Mouse (Mus musculus) spleen, postnatal 4 days (tissue): ENCODE results near the gene Olfr1303.

ENCODE experiments used
- DNase-seq, 2 experiments: peaks; one replicate each; pipeline ENCODE4 v3.0.0; 2022; ENCODE audit warnings: low spot score in 2 of 2

The Olfr1303 gene

DNA sequence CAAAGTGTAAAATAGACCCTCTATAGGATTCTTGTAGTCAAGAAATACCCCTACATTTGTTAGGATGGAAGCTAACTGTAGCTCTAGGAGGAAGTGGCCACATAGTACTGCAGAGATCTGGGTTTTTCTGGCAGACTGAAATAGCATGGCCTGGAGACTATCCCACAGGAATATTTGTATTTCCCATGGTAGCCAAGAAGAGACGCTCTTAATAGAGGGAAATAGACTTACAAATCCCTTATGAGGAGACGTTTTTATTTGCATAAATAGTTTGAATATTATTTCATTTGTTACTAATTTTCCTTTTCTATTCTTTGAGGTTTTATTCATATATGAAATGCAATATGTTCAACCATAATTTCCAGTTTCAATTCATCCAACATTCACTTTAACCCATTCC is at the start of gene Olfr1303:
Gene Olfr1303 (minus strand): TSS at position 101 of the 400 bp plus-strand sequence.
- no peak for DNase-seq

DNA sequence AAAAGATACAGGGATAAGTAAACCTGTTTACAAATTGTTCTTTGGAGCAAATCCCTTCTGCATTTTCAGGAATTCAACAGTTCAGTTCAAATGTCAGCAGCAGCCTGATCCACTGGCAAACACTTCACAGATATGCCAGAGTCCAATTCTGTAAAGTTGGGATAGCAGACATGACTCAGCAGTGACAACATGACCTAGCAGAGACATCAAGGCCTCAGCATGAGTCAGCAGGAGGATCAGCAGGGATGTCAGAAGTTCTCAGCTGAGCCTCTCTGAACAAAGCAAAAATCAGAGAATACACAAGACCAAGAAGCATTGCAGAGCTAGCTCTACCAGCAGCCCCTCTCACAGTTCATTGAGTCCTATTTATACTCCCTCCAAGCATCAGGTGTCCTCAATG is 7.2 kb downstream of the Olfr1303 start:
- DNase-seq = no peak

GRCm38 (mm10) chr2:111777129-111777528 is 43.0 kb downstream of the Olfr1303 start, which contains the start of gene Olfr1302:
TSS of gene Olfr1302 (plus strand) at chr2:111777429.
- no peak for DNase-seq
